Mouse (Mus musculus) lung, adult 2 months (tissue): ENCODE data around the gene Glipr2.

Experiments
- CTCF ChIP-seq: fragments of 200-500 bp; IDR thresholded peaks from 2 replicates; pipeline ENCODE4 v1.5.1; 2011; ENCODE audit warnings: mild to moderate bottlenecking, low read length, control low read depth; ENCODE audit not compliant: insufficient read depth
- POLR2A ChIP-seq: fragments of 200-500 bp; IDR thresholded peaks from 2 replicates; pipeline ENCODE4 v1.6.1; 2011; ENCODE audit warnings: low read depth, mild to moderate bottlenecking, control low read depth, low read length, borderline replicate concordance; ENCODE audit errors: extremely low read depth

GRCm38 (mm10) chr4:43981251-43981650 is 24.1 kb downstream of the Glipr2 start:
- TF ChIP-seq POLR2A = no peak
- no peak for TF ChIP-seq CTCF
